Mouse (Mus musculus): Measurements from ENCODE around the gene Dnajc8. TPM values are rescaled to one million over a fixed set of nuclear protein-coding genes. Genes with fewer than 3 reads are reported as not detected.
A peak's percentile ranks its signal among the peaks of the same experiment; 100 is the strongest.

Dnajc8 gene
- total and polyA plus RNA-seq, 3 experiments: 110 to 246 TPM; not detected in 1

DNA sequence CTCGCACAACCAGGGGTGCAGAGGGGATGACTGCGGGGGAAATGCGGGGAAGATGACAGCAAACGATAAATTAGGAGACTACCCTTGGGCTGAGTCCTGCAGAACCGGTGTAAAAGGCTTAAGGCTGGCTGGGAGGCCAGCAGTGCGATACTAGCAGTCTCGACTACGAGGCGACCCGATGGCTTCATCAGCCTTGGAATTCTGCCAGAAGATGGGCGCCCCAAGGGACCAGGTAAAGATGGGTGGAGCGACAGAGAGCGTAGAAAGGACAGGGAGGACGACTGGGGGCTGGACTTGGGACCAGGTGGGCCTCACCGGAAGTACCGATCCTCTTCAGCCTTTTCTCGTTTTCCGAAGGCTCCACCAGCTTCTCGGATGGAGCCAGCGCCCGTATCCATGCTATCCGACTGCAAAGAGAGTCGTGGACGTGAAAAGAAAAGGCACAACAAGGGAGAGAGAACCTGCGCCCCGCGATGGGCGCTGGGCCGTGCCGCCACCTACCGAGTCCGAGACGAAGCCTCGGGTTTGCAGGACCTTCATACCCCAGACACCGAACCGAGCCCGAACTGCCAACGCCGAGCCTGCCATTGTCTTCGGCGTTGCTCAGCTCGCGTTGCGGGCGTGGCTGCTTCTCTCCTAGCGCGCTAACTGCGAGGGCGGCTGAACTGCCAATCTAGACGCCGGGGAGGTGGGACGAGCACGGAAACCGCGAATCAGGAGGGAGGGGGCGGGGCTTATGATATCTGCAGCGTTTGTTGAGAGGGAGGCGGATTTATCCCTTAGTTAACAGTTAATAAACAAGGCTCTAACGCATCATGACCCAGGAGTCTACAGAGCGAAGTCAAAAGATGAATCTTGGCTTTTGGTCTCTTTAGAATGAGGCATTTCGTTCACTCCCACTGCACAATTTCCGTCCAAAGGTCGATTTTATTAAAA is 2.1 kb upstream of the Dnajc8 start, which contains the start of gene Atpif1 (continued):
- TF ChIP-seq MEF2A (IDR thresholded peaks at IDR 0.05; ENCODE audit: extremely low read depth, insufficient replicate concordance, low read depth, low read length, poor library complexity, severe bottlenecking) (0 out of 2 replicates have a peak, but pooled peaks have one; percentile 18), TBP (IDR thresholded peaks at IDR 0.05; ENCODE audit: low read depth, low read length) (peak; percentile 87), TAL1 (IDR thresholded peaks at IDR 0.05; ENCODE audit: low read length) (no peak), POLR2A (IDR thresholded peaks at IDR 0.05; ENCODE audit: control insufficient read depth in 1 of 2, insufficient read depth in 1 of 2, low read depth in 1 of 2, low read length in 2 of 2, poor library complexity in 1 of 2) (peak; percentile 57 to 88; a peak in 2 of 4 replicates), MXI1 (IDR thresholded peaks at IDR 0.05; ENCODE audit: low read depth, low read length) (peak; percentile 62), BHLHE40 (IDR thresholded peaks at IDR 0.05; ENCODE audit: borderline replicate concordance, low read depth, low read length) (no peak), MAX (IDR thresholded peaks at IDR 0.05; ENCODE audit: low read length) (peak; percentile 32), POLR2AphosphoS2 (IDR thresholded peaks at IDR 0.05; ENCODE audit: low read length) (peak; percentile 18; the same call in 1 of the 2 replicates), MAFK (IDR thresholded peaks at IDR 0.05; ENCODE audit: borderline replicate concordance, low read depth, low read length) (no peak)

DNA sequence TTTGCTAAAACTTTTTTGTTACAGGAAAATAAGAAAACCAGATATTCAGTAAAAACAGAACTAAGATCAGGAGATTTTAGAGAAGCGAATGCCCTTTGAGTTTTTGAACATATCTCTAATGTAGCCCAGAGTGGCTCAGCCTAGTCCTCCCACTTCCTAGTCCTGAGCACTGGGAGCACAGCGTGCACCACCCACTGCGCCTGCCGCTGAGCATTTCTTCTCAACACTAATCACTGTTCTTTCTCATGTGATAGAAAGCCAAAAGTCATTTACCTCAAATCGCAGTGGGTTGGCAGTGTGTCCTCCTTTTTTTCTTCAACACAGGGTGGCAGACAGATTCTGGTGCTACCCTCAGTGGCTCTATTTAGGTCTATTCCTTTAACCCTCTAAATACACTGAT is 4.1 kb downstream of the Dnajc8 start:
- Histone ChIP-seq H3K9me3 (replicated peaks; ENCODE audit: insufficient read depth, low read length) (no peaks in the 10 kb centered on the region), H3K4me1 (ENCODE audit: control insufficient read depth in 1 of 2, insufficient read depth in 2 of 2, low read length in 2 of 2) (peaks cover 0 to 11% of the 10 kb centered on the region in 2 experiments; a peak in 2 of 4 replicates), H3K4me3 (ENCODE audit: control insufficient read depth in 1 of 2, insufficient read depth in 1 of 2, low read depth in 2 of 2, low read length in 2 of 2) (no peak overlapping the region), H3K9ac (ENCODE audit: control insufficient read depth, low read depth, low read length, poor library complexity, severe bottlenecking) (no peak overlapping the region), H3K36me3 (ENCODE audit: control insufficient read depth in 1 of 2, insufficient read depth in 2 of 2, low read length in 2 of 2) (peaks cover 18 to 26% of the 10 kb centered on the region in 2 experiments), H3K79me2 (ENCODE audit: control insufficient read depth, insufficient read depth, low read length, poor library complexity) (peaks cover 25% of the 10 kb centered on the region), H3K27me3 (ENCODE audit: control insufficient read depth in 1 of 2, insufficient read depth in 2 of 2, low read length in 2 of 2) (no peaks in the 10 kb centered on the region), H3K27ac (ENCODE audit: control insufficient read depth, low read depth, low read length) (no peak overlapping the region)
- TF ChIP-seq MAFK (IDR thresholded peaks at IDR 0.05; ENCODE audit: borderline replicate concordance, low read depth, low read length): no peak
- TF ChIP-seq RAD21 (IDR thresholded peaks at IDR 0.05; ENCODE audit: low read depth, low read length): no peak
- no peak for TF ChIP-seq EP300 (IDR thresholded peaks at IDR 0.05; ENCODE audit: low read depth in 1 of 2, low read length in 2 of 2)
- no peak for TF ChIP-seq POLR2AphosphoS5 (IDR thresholded peaks at IDR 0.05; ENCODE audit: borderline replicate concordance, low read depth, low read length)
- TF ChIP-seq TAL1 (IDR thresholded peaks at IDR 0.05; ENCODE audit: low read length): no peak
- no peak for TF ChIP-seq USF1 (IDR thresholded peaks at IDR 0.05; ENCODE audit: low read depth, low read length)
- no peak for TF ChIP-seq TCF12 (IDR thresholded peaks at IDR 0.05; ENCODE audit: low read depth, low read length)
- no peak for TF ChIP-seq SIN3A (IDR thresholded peaks at IDR 0.05; ENCODE audit: low read length)
- TF ChIP-seq NELFE (IDR thresholded peaks at IDR 0.05; ENCODE audit: low read depth, low read length): no peak
- no peak for TF ChIP-seq RCOR1 (IDR thresholded peaks at IDR 0.05; ENCODE audit: low read depth, low read length)
- TF ChIP-seq JUND (IDR thresholded peaks at IDR 0.05; ENCODE audit: low read depth, low read length): no peak
- TF ChIP-seq UBTF (IDR thresholded peaks at IDR 0.05; ENCODE audit: borderline replicate concordance, insufficient read depth, low read depth, low read length): no peak
- no peak for TF ChIP-seq POLR2AphosphoS2 (IDR thresholded peaks at IDR 0.05; ENCODE audit: low read length)
- TF ChIP-seq MYB (IDR thresholded peaks at IDR 0.05; ENCODE audit: low read depth, low read length): no peak
- no peak for TF ChIP-seq GATA1 (IDR thresholded peaks at IDR 0.05; ENCODE audit: low read depth, low read length)
- no peak for DNase-seq (ENCODE audit: low read depth, low spot score)
